Mouse (Mus musculus) G1E (cell line): Measurements from ENCODE around the gene Ccdc83. TPM values are rescaled to one million over a fixed set of nuclear protein-coding genes. Genes with fewer than 3 reads are reported as not detected.

Experiments used
- ATAC-seq: 2 replicates; pipeline ENCODE4 v1.8.0; 2016; ENCODE audit warnings: mild to moderate bottlenecking; ENCODE audit not compliant: insufficient number of reproducible peaks, poor library complexity, low FRiP score, severe bottlenecking; ENCODE audit errors: extremely low read depth
- DNase-seq: peaks from one replicate; pipeline ENCODE4 v3.0.0; 2012; ENCODE audit warnings: low spot score
- H3K27me3 ChIP-seq: 2 replicates; pipeline ENCODE4 v1.6.1; 2012; ENCODE audit warnings: mild to moderate bottlenecking, low read length, inconsistent platforms; ENCODE audit not compliant: insufficient read depth
- H3K36me3 ChIP-seq: replicated peaks from 2 replicates; pipeline ENCODE3; 2012; ENCODE audit warnings: mild to moderate bottlenecking, inconsistent platforms
- H3K4me1 ChIP-seq: 2 replicates; pipeline ENCODE4 v1.6.1; 2012; ENCODE audit warnings: low read depth, low read length, inconsistent platforms, mixed read lengths; ENCODE audit not compliant: insufficient read depth
- H3K4me3 ChIP-seq: 2 replicates; pipeline ENCODE4 v1.5.1; 2012; ENCODE audit warnings: low read depth, mild to moderate bottlenecking, inconsistent platforms, low read length, moderate library complexity, mixed read lengths
- H3K9me3 ChIP-seq: replicated peaks from 2 replicates; pipeline ENCODE4 v1.6.1; 2012; ENCODE audit warnings: inconsistent platforms
- CTCF ChIP-seq: IDR thresholded peaks from 2 replicates; pipeline ENCODE4 v1.5.1; 2012; ENCODE audit warnings: low read depth, low read length, inconsistent platforms, mixed read lengths
- GATA1 ChIP-seq: IDR thresholded peaks from 2 replicates; pipeline ENCODE4 v1.6.1; 2012; ENCODE audit warnings: borderline replicate concordance, low read length, inconsistent platforms, mixed read lengths
- GATA2 ChIP-seq: IDR thresholded peaks from 2 replicates; pipeline ENCODE4 v1.6.1; 2012; ENCODE audit warnings: low read depth, low read length, inconsistent platforms, borderline replicate concordance
- POLR2AphosphoS5 ChIP-seq: IDR thresholded peaks from 2 replicates; pipeline ENCODE4 v1.6.1; 2012; ENCODE audit warnings: low read depth, low read length, inconsistent platforms; ENCODE audit not compliant: insufficient replicate concordance
- TAL1 ChIP-seq: conservative IDR thresholded peaks from 2 replicates; pipeline ENCODE4 v1.6.1; 2012; ENCODE audit warnings: low read depth, low read length, inconsistent platforms, mixed read lengths
- polyA plus RNA-seq: library from polyadenylated mRNA; stranded (reverse); fragments of >175 nt; gene quantifications from 2 replicates; pipeline ENCODE4 v1.2.3, GENCODE M21; 2012
- total RNA-seq, 2 experiments: library from RNA; stranded (forward) in 1 of 2; stranded (reverse) in 1 of 2; fragments of 200-1000 nt in 1 of 2; fragments of >200 nt in 1 of 2; fragmentation: Nextera tagmentation in 1 of 2; gene quantifications; 2 replicates each; pipeline ENCODE4 v1.2.3; 2014 to 2017

Ccdc83 gene
- total and polyA plus RNA-seq, 3 experiments: 0.22 TPM; not detected in 2

GRCm38 (mm10) chr7:90221487-90221886, 44.1 kb downstream of the Ccdc83 start:
- peaks cover 10% of the 10 kb centered on the region for H3K27me3 ChIP-seq
- no peak overlapping the region for H3K4me3 ChIP-seq
- DNase-seq (no peak), ATAC-seq (no peak)
- H3K4me1 ChIP-seq: no peaks in the 10 kb centered on the region
- TF ChIP-seq GATA1 (no peak), CTCF (no peak), POLR2AphosphoS5 (no peak), TAL1 (no peak), GATA2 (no peak)
- H3K36me3 ChIP-seq: no peaks in the 10 kb centered on the region
- no peaks in the 10 kb centered on the region for H3K9me3 ChIP-seq

GRCm38 (mm10) chr7:90218122-90218521, 47.5 kb downstream of the Ccdc83 start:
- no peak for ATAC-seq
- no peak for TF ChIP-seq TAL1
- no peak for TF ChIP-seq CTCF
- no peak for TF ChIP-seq GATA2
- no peak for TF ChIP-seq POLR2AphosphoS5
- TF ChIP-seq GATA1: no peak
- DNase-seq: no peak
- Histone ChIP-seq H3K4me3 (no peak overlapping the region), H3K9me3 (no peaks in the 10 kb centered on the region), H3K36me3 (no peaks in the 10 kb centered on the region), H3K4me1 (no peaks in the 10 kb centered on the region), H3K27me3 (peaks cover 8% of the 10 kb centered on the region)

GRCm38 (mm10) chr7:90216511-90216910, 49.1 kb downstream of the Ccdc83 start:
- H3K4me1 ChIP-seq: no peaks in the 10 kb centered on the region
- ATAC-seq: no peak
- TF ChIP-seq POLR2AphosphoS5 (no peak), CTCF (no peak), GATA1 (no peak), TAL1 (no peak), GATA2 (no peak)
- no peak overlapping the region for H3K4me3 ChIP-seq
- DNase-seq: no peak
- H3K36me3 ChIP-seq: no peaks in the 10 kb centered on the region
- H3K27me3 ChIP-seq: peaks cover 7% of the 10 kb centered on the region
- H3K9me3 ChIP-seq: no peaks in the 10 kb centered on the region

GRCm38 (mm10) chr7:90210947-90211346, 54.6 kb downstream of the Ccdc83 start:
- TF ChIP-seq CTCF (no peak), TAL1 (no peak), POLR2AphosphoS5 (no peak), GATA2 (no peak), GATA1 (no peak)
- no peak for ATAC-seq
- H3K4me3 ChIP-seq: no peak overlapping the region
- no peak for DNase-seq
- H3K27me3 ChIP-seq: no peaks in the 10 kb centered on the region
- H3K36me3 ChIP-seq: peaks cover 32% of the 10 kb centered on the region
- H3K4me1 ChIP-seq: 0 out of 2 replicates have a peak, but pooled peaks cover 4% of the 10 kb centered on the region
- no peaks in the 10 kb centered on the region for H3K9me3 ChIP-seq

- Histone ChIP-seq H3K4me3 (no peak overlapping the region), H3K9me3 (no peaks in the 10 kb centered on the region), H3K36me3 (peaks cover 37% of the 10 kb centered on the region), H3K4me1 (0 out of 2 replicates have a peak, but pooled peaks cover 4% of the 10 kb centered on the region), H3K27me3 (no peaks in the 10 kb centered on the region)
- no peak for ATAC-seq
- TF ChIP-seq POLR2AphosphoS5 (no peak), GATA1 (no peak), TAL1 (no peak), GATA2 (no peak), CTCF (no peak)
- DNase-seq: no peak
Observed at GRCm38 (mm10) chr7:90210116-90210515, 55.5 kb downstream of the Ccdc83 start.

GRCm38 (mm10) chr7:90203914-90204313, 61.7 kb downstream of the Ccdc83 start:
- DNase-seq: no peak
- Histone ChIP-seq H3K4me1 (peaks cover 3% of the 10 kb centered on the region; the same call in 1 of the 2 replicates), H3K9me3 (no peaks in the 10 kb centered on the region), H3K4me3 (no peak overlapping the region), H3K36me3 (peaks cover 62% of the 10 kb centered on the region), H3K27me3 (no peaks in the 10 kb centered on the region)
- TF ChIP-seq GATA1: no peak
- no peak for TF ChIP-seq CTCF
- no peak for TF ChIP-seq TAL1
- TF ChIP-seq GATA2: no peak
- TF ChIP-seq POLR2AphosphoS5: no peak
- ATAC-seq: no peak

DNA sequence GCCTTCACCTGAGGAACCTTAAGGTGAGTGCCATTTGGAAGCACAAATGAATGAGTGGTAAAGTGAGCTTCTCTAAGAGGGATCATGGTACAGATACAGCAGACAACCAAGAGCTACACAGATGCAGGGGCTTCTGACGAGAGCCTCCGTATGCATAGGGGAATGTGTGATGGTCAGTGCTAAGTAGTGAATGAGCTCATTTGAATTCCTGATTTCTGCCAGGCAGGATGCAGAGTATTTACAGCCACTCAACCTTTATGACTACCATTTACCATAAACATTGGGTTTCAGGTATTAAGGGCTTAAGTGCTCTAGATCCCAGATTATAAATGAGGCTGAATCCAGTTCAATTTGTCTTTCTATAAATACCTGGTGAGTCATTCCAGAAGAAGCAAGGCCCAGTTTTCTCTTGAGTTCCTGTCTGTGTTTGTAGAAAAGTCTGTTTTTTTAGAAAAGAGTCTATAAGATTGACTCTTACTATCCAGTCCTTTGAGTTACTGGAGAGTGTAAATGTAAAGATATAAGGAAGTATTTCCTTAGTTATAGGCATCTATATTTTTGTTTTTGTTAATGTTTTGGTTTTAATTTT, 63.6 kb downstream of the Ccdc83 start:
- ATAC-seq: no peak
- peaks cover 3% of the 10 kb centered on the region; the same call in 1 of the 2 replicates for H3K4me1 ChIP-seq
- TF ChIP-seq CTCF: no peak
- no peak for TF ChIP-seq GATA2
- TF ChIP-seq TAL1: no peak
- TF ChIP-seq POLR2AphosphoS5: no peak

More for the DNA sequence above, 63.6 kb downstream of the Ccdc83 start:
- Histone ChIP-seq H3K27me3 (no peaks in the 10 kb centered on the region), H3K4me3 (no peak overlapping the region), H3K36me3 (peaks cover 58% of the 10 kb centered on the region), H3K9me3 (no peaks in the 10 kb centered on the region)
- no peak for DNase-seq
